Mouse (Mus musculus) spleen, adult 2 months (tissue): ENCODE measurements around the gene Asap2.

ENCODE experiments used
- CTCF ChIP-seq: fragments of 200-500 bp; IDR thresholded peaks from 2 replicates; pipeline ENCODE4 v1.5.1; 2011; ENCODE audit warnings: mild to moderate bottlenecking, inconsistent platforms; ENCODE audit not compliant: insufficient read depth, insufficient read length, insufficient replicate concordance; ENCODE audit errors: extremely low read depth
- POLR2A ChIP-seq: fragments of 200-500 bp; IDR thresholded peaks from 2 replicates; pipeline ENCODE4 v1.6.1; 2011; ENCODE audit warnings: low read depth, low read length, inconsistent platforms

GRCm38 (mm10) chr12:21288716-21289395 is 298.6 kb downstream of the Asap2 start:
- TF ChIP-seq POLR2A, result no peak
- TF ChIP-seq CTCF, result no peak
